Mouse (Mus musculus) left cerebral cortex, adult 11 months (tissue): Measurements from ENCODE around the gene Tex13c2.

Experiments used
- DNase-seq: peaks from one replicate; pipeline ENCODE4 v3.0.0; 2022; ENCODE audit warnings: low spot score

The Tex13c2 gene

GRCm38 (mm10) chrX:42489446-42489845 is at the start of gene Tex13c2:
Tex13c2 (plus strand) TSS chrX:42489691.
- no peak for DNase-seq

GRCm38 (mm10) chrX:42450305-42450704 is 39.2 kb upstream of the Tex13c2 start:
- DNase-seq, result no peak

GRCm38 (mm10) chrX:42453001-42453400 is 36.5 kb upstream of the Tex13c2 start:
- no peak for DNase-seq

- DNase-seq, result no peak
Observed at GRCm38 (mm10) chrX:42454533-42454932, 35.0 kb upstream of the Tex13c2 start.

- no peak for DNase-seq
Observed at GRCm38 (mm10) chrX:42490336-42490735, 845 bp downstream of the Tex13c2 start.

GRCm38 (mm10) chrX:42500538-42500937 is 11.0 kb downstream of the Tex13c2 start:
- peak; percentile 1 for DNase-seq

- no peak for DNase-seq
Observed at GRCm38 (mm10) chrX:42502291-42503043, 13.0 kb downstream of the Tex13c2 start, which contains the start of gene Sh2d1a. Sh2d1a (plus strand) TSS chrX:42502453.

GRCm38 (mm10) chrX:42511105-42511504 is 21.6 kb downstream of the Tex13c2 start:
- no peak for DNase-seq

GRCm38 (mm10) chrX:42512567-42512966 is 23.1 kb downstream of the Tex13c2 start:
- no peak for DNase-seq

GRCm38 (mm10) chrX:42522868-42523267 is 33.4 kb downstream of the Tex13c2 start:
- DNase-seq, result no peak

GRCm38 (mm10) chrX:42530703-42531102 is 41.2 kb downstream of the Tex13c2 start:
- no peak for DNase-seq

- no peak for DNase-seq
Observed at GRCm38 (mm10) chrX:42540030-42540755, 50.7 kb downstream of the Tex13c2 start.

- peak; percentile 24 for DNase-seq
Observed at GRCm38 (mm10) chrX:42540756-42541053, 51.2 kb downstream of the Tex13c2 start.
